Mouse (Mus musculus): ENCODE data around the gene Rab20. TPM values are rescaled to one million over a fixed set of nuclear protein-coding genes. Genes with fewer than 3 reads are reported as not detected.
A peak's percentile ranks its signal among the peaks of the same experiment; 100 is the strongest.

The Rab20 gene
- total and polyA plus RNA-seq, 2 experiments from 2014 or later = 52.0 to 84.5 TPM

GRCm38 (mm10) chr8:11464707-11464964 is 13.9 kb downstream of the Rab20 start:
- H3K4me3 ChIP-seq (ENCODE audit: low read depth, low read length) = no peak overlapping the region
- DNase-seq (ENCODE audit: low spot score) = no peak
- peaks cover 5% of the 10 kb centered on the region; the same call in 1 of the 2 replicates for H3K9me3 ChIP-seq (replicated peaks; ENCODE audit: control insufficient read depth, low read length)
- H3K4me1 ChIP-seq (ENCODE audit: control insufficient read depth, insufficient read depth) = peaks cover 39% of the 10 kb centered on the region
- peaks cover 14% of the 10 kb centered on the region for H3K36me3 ChIP-seq (replicated peaks; ENCODE audit: control insufficient read depth, insufficient read depth, low read length)
- no peak for ATAC-seq (ENCODE audit: insufficient read depth, low read depth)
- H3K9ac ChIP-seq (replicated peaks; ENCODE audit: low read depth, low read length) = no peak overlapping the region
- TF ChIP-seq CTCF (IDR thresholded peaks at IDR 0.05; ENCODE audit: low read depth) (no peak), EP300 (IDR thresholded peaks at IDR 0.05; ENCODE audit: low read depth) (no peak)
- no peaks in the 10 kb centered on the region for H3K27me3 ChIP-seq (ENCODE audit: control insufficient read depth, insufficient read depth, low read length)
- H3K27ac ChIP-seq (ENCODE audit: low read depth) = peak overlapping the region; percentile 73
- H3K4me2 ChIP-seq (ENCODE audit: low read depth, low read length) = no peak overlapping the region
- WGBS = 63% methylated on average over 3 of the region's 3 CpGs

- 65% methylated on average over 12 of the region's 12 CpGs for WGBS
- H3K4me1 ChIP-seq (ENCODE audit: control insufficient read depth, insufficient read depth) = peaks cover 42% of the 10 kb centered on the region
- DNase-seq (ENCODE audit: low spot score) = no peak
Observed at GRCm38 (mm10) chr8:11463889-11464706, 14.4 kb downstream of the Rab20 start.

GRCm38 (mm10) chr8:11463541-11463888 is 15.0 kb downstream of the Rab20 start:
- DNase-seq (ENCODE audit: low spot score) = no peak
- H3K4me1 ChIP-seq (ENCODE audit: control insufficient read depth, insufficient read depth) = peaks cover 48% of the 10 kb centered on the region

More at GRCm38 (mm10) chr8:11463889-11464706, 14.4 kb downstream of the Rab20 start:
- H3K9ac ChIP-seq (replicated peaks; ENCODE audit: low read depth, low read length) = no peak overlapping the region
- H3K36me3 ChIP-seq (replicated peaks; ENCODE audit: control insufficient read depth, insufficient read depth, low read length) = peaks cover 14% of the 10 kb centered on the region
- no peak overlapping the region for H3K4me2 ChIP-seq (ENCODE audit: low read depth, low read length)
- no peaks in the 10 kb centered on the region for H3K27me3 ChIP-seq (ENCODE audit: control insufficient read depth, insufficient read depth, low read length)
- no peak; the same call in 1 of the 2 replicates for ATAC-seq (ENCODE audit: insufficient read depth, low read depth)
- peaks cover 5% of the 10 kb centered on the region; the same call in 1 of the 2 replicates for H3K9me3 ChIP-seq (replicated peaks; ENCODE audit: control insufficient read depth, low read length)
- TF ChIP-seq CTCF (IDR thresholded peaks at IDR 0.05; ENCODE audit: low read depth) (no peak), EP300 (IDR thresholded peaks at IDR 0.05; ENCODE audit: low read depth) (no peak)
- H3K27ac ChIP-seq (ENCODE audit: low read depth) = peak overlapping the region; percentile 73
- no peak overlapping the region for H3K4me3 ChIP-seq (ENCODE audit: low read depth, low read length)

GRCm38 (mm10) chr8:11462641-11463040 is 15.9 kb downstream of the Rab20 start:
- DNase-seq (ENCODE audit: low spot score) (no peak), ATAC-seq (ENCODE audit: insufficient read depth, low read depth) (no peak)
- Histone ChIP-seq H3K9me3 (replicated peaks; ENCODE audit: control insufficient read depth, low read length) (peaks cover 5% of the 10 kb centered on the region; the same call in 1 of the 2 replicates), H3K36me3 (replicated peaks; ENCODE audit: control insufficient read depth, insufficient read depth, low read length) (peaks cover 7% of the 10 kb centered on the region), H3K27ac (ENCODE audit: low read depth) (peak overlapping the region; percentile 7; the same call in 1 of the 2 replicates), H3K9ac (replicated peaks; ENCODE audit: low read depth, low read length) (no peak overlapping the region), H3K4me1 (ENCODE audit: control insufficient read depth, insufficient read depth) (peaks cover 54% of the 10 kb centered on the region), H3K4me2 (ENCODE audit: low read depth, low read length) (no peak overlapping the region), H3K4me3 (ENCODE audit: low read depth, low read length) (no peak overlapping the region), H3K27me3 (ENCODE audit: control insufficient read depth, insufficient read depth, low read length) (no peaks in the 10 kb centered on the region)
- 92% methylated on average over 4 of the region's 4 CpGs for WGBS
- TF ChIP-seq EP300 (IDR thresholded peaks at IDR 0.05; ENCODE audit: low read depth) (no peak), CTCF (IDR thresholded peaks at IDR 0.05; ENCODE audit: low read depth) (no peak)

More at GRCm38 (mm10) chr8:11463541-11463888, 15.0 kb downstream of the Rab20 start:
- peak overlapping the region; percentile 73 for H3K27ac ChIP-seq (ENCODE audit: low read depth)
- H3K4me3 ChIP-seq (ENCODE audit: low read depth, low read length) = no peak overlapping the region
- TF ChIP-seq EP300 (IDR thresholded peaks at IDR 0.05; ENCODE audit: low read depth) = no peak
- no peak for TF ChIP-seq CTCF (IDR thresholded peaks at IDR 0.05; ENCODE audit: low read depth)
- WGBS = 47% methylated on average over 2 of the region's 2 CpGs
- H3K27me3 ChIP-seq (ENCODE audit: control insufficient read depth, insufficient read depth, low read length) = no peaks in the 10 kb centered on the region
- H3K4me2 ChIP-seq (ENCODE audit: low read depth, low read length) = no peak overlapping the region
- peak; percentile 67; the same call in 1 of the 2 replicates for ATAC-seq (ENCODE audit: insufficient read depth, low read depth)
- no peak overlapping the region for H3K9ac ChIP-seq (replicated peaks; ENCODE audit: low read depth, low read length)
- peaks cover 14% of the 10 kb centered on the region for H3K36me3 ChIP-seq (replicated peaks; ENCODE audit: control insufficient read depth, insufficient read depth, low read length)
- peaks cover 5% of the 10 kb centered on the region; the same call in 1 of the 2 replicates for H3K9me3 ChIP-seq (replicated peaks; ENCODE audit: control insufficient read depth, low read length)

- DNase-seq (ENCODE audit: low spot score) = no peak
- no peaks in the 10 kb centered on the region for H3K36me3 ChIP-seq (replicated peaks; ENCODE audit: control insufficient read depth, insufficient read depth, low read length)
- no peak for TF ChIP-seq CTCF (IDR thresholded peaks at IDR 0.05; ENCODE audit: low read depth)
- no peak for TF ChIP-seq EP300 (IDR thresholded peaks at IDR 0.05; ENCODE audit: low read depth)
- no peak overlapping the region for H3K9ac ChIP-seq (replicated peaks; ENCODE audit: low read depth, low read length)
- H3K27me3 ChIP-seq (ENCODE audit: control insufficient read depth, insufficient read depth, low read length) = no peaks in the 10 kb centered on the region
- no peak overlapping the region for H3K4me3 ChIP-seq (ENCODE audit: low read depth, low read length)
- H3K4me1 ChIP-seq (ENCODE audit: control insufficient read depth, insufficient read depth) = peaks cover 57% of the 10 kb centered on the region
- H3K9me3 ChIP-seq (replicated peaks; ENCODE audit: control insufficient read depth, low read length) = no peaks in the 10 kb centered on the region
- 40% methylated on average over 2 of the region's 2 CpGs for WGBS
- peak overlapping the region; percentile 7; the same call in 1 of the 2 replicates for H3K27ac ChIP-seq (ENCODE audit: low read depth)
- ATAC-seq (ENCODE audit: insufficient read depth, low read depth) = no peak
- H3K4me2 ChIP-seq (ENCODE audit: low read depth, low read length) = no peak overlapping the region
Observed at GRCm38 (mm10) chr8:11461847-11462246, 16.7 kb downstream of the Rab20 start.
